Mouse (Mus musculus): ENCODE measurements around the gene Bysl. TPM values are rescaled to one million over a fixed set of nuclear protein-coding genes. Genes with fewer than 3 reads are reported as not detected.

Gene Bysl
- polyA plus RNA-seq, 2 experiments = 12.5 to 13.3 TPM

DNA sequence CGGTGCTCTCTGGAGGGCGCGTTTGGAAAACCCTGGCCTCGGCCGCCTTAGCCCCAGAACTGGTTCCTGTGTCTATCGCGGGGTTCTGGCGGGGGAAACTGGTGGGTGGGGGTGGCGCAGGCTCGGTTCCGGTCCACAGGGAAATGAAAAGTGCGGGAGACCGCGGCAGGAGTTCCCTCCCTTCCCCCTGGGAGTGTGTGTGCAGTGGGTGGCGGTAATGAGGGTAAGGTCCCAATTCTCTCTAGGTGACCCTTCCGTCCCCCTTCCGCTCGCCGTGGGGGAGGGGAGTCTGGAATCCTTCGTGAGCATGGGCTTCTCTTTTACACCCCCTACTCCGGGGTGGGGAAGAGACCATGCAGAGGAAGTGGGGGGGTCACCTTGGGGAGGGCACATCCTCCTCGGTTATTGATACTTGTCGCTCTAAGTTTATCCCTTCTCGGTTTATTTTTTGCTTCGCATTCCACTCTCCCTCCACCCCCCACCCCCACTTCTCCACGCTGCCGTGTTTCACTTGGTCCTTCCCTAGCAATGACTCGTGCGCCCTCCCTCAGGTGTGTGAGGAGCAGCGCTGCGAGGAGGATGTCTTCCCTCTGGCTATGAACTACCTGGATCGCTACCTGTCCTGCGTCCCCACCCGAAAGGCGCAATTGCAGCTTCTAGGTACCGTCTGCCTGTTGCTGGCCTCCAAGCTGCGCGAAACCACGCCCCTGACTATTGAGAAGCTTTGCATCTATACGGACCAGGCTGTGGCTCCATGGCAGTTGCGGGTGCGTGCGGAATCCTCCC, 16.9 kb downstream of the Bysl start:
- peak overlapping the region; percentile 92 for H3K4me2 ChIP-seq (ENCODE audit: low read depth)
- H3K9ac ChIP-seq (replicated peaks) = peak overlapping the region; percentile 98
- peak overlapping the region; percentile 93 for H3K27ac ChIP-seq
- H3K4me1 ChIP-seq (replicated peaks; ENCODE audit: control insufficient read depth in 2 of 2, insufficient read depth in 2 of 2, low read length in 1 of 2) = peaks cover 48 to 57% of the 10 kb centered on the region in 2 experiments
- DNase-seq (ENCODE audit: low read depth in 3 of 3, low spot score in 3 of 3) (peak in 1 of 3 experiments; percentile 40), ATAC-seq (ENCODE audit: insufficient read depth) (peak; percentile 5; the same call in 1 of the 2 replicates)
- no peaks in the 10 kb centered on the region for H3K27me3 ChIP-seq (ENCODE audit: control insufficient read depth, insufficient read depth, low read length)
- H3K36me3 ChIP-seq (replicated peaks; ENCODE audit: control insufficient read depth, insufficient read depth, low read depth) = peaks cover 38% of the 10 kb centered on the region
- WGBS (ENCODE audit: insufficient replicate concordance) = under 1% methylated on average over 41 of the region's 43 CpGs
- peak overlapping the region; percentile 72 to 93 for H3K4me3 ChIP-seq (ENCODE audit: insufficient read depth in 1 of 2, low read depth in 2 of 2, low read length in 2 of 2)
- H3K9me3 ChIP-seq (ENCODE audit: control insufficient read depth, low read length) = no peaks in the 10 kb centered on the region
- no peak for TF ChIP-seq EP300 (IDR thresholded peaks at IDR 0.05; ENCODE audit: low read depth)

DNA sequence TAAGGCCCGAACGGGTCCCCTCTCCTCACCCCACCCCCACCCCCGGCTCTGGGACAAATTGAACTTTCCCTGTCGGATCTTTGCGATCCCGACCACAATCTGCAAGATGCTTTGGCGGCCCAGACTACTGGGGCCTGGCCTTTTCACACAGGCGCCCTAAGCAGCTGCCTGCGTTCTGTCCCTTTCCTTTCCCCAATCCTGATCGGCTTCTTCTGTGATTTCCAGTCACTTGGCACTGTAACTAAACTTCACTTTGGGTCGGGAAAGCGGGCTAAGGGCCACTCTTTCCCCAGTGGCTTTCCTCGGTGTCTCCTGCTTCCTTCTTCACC, 17.5 kb downstream of the Bysl start:
- WGBS (ENCODE audit: insufficient replicate concordance) = under 1% methylated on average over 13 of the region's 13 CpGs
- Histone ChIP-seq H3K4me1 (replicated peaks; ENCODE audit: control insufficient read depth in 2 of 2, insufficient read depth in 2 of 2, low read length in 1 of 2) (peaks cover 45 to 53% of the 10 kb centered on the region in 2 experiments), H3K27ac (peak overlapping the region; percentile 93), H3K4me2 (ENCODE audit: low read depth) (peak overlapping the region; percentile 92), H3K27me3 (ENCODE audit: control insufficient read depth, insufficient read depth, low read length) (no peaks in the 10 kb centered on the region), H3K36me3 (replicated peaks; ENCODE audit: control insufficient read depth, insufficient read depth, low read depth) (peaks cover 32% of the 10 kb centered on the region), H3K4me3 (ENCODE audit: insufficient read depth in 1 of 2, low read depth in 2 of 2, low read length in 2 of 2) (peak overlapping the region; percentile 72 to 93), H3K9ac (replicated peaks) (peak overlapping the region; percentile 98), H3K9me3 (ENCODE audit: control insufficient read depth, low read length) (no peaks in the 10 kb centered on the region)
- DNase-seq (ENCODE audit: low read depth in 3 of 3, low spot score in 3 of 3) (no peak), ATAC-seq (ENCODE audit: insufficient read depth) (no peak)
- TF ChIP-seq CTCF (IDR thresholded peaks at IDR 0.05; ENCODE audit: low read depth) = no peak
- no peak for TF ChIP-seq EP300 (IDR thresholded peaks at IDR 0.05; ENCODE audit: low read depth)

GRCm38 (mm10) chr17:47593215-47593853, 18.0 kb downstream of the Bysl start:
- TF ChIP-seq CTCF (IDR thresholded peaks at IDR 0.05; ENCODE audit: low read depth) = peak; percentile 19; the same call in 1 of the 2 replicates
- no peak for TF ChIP-seq EP300 (IDR thresholded peaks at IDR 0.05; ENCODE audit: low read depth)
- Histone ChIP-seq H3K9ac (replicated peaks) (peak overlapping the region; percentile 98), H3K27me3 (ENCODE audit: control insufficient read depth, insufficient read depth, low read length) (no peaks in the 10 kb centered on the region), H3K4me2 (ENCODE audit: low read depth) (peak overlapping the region; percentile 92), H3K27ac (peak overlapping the region; percentile 93), H3K4me1 (replicated peaks; ENCODE audit: control insufficient read depth in 2 of 2, insufficient read depth in 2 of 2, low read length in 1 of 2) (peaks cover 41 to 48% of the 10 kb centered on the region in 2 experiments), H3K36me3 (replicated peaks; ENCODE audit: control insufficient read depth, insufficient read depth, low read depth) (peaks cover 27% of the 10 kb centered on the region), H3K9me3 (ENCODE audit: control insufficient read depth, low read length) (no peaks in the 10 kb centered on the region), H3K4me3 (ENCODE audit: insufficient read depth in 1 of 2, low read depth in 2 of 2, low read length in 2 of 2) (peak overlapping the region; percentile 72 to 93)
- ATAC-seq (ENCODE audit: insufficient read depth) (peak; percentile 68), DNase-seq (ENCODE audit: low read depth in 3 of 3, low spot score in 3 of 3) (peak; percentile 92 to 95 (median 94))
- WGBS (ENCODE audit: insufficient replicate concordance) = under 1% methylated on average over 61 of the region's 63 CpGs

GRCm38 (mm10) chr17:47591073-47591472, 20.2 kb downstream of the Bysl start:
- H3K27ac ChIP-seq = peak overlapping the region; percentile 21; the same call in 1 of the 2 replicates
- no peaks in the 10 kb centered on the region for H3K27me3 ChIP-seq (ENCODE audit: control insufficient read depth, insufficient read depth, low read length)
- H3K4me2 ChIP-seq (ENCODE audit: low read depth) = no peak overlapping the region
- ATAC-seq (ENCODE audit: insufficient read depth) (no peak), DNase-seq (ENCODE audit: low read depth in 3 of 3, low spot score in 3 of 3) (no peak)
- peaks cover 22 to 27% of the 10 kb centered on the region in 2 experiments for H3K4me1 ChIP-seq (replicated peaks; ENCODE audit: control insufficient read depth in 2 of 2, insufficient read depth in 2 of 2, low read length in 1 of 2)
- no peak overlapping the region for H3K4me3 ChIP-seq (ENCODE audit: insufficient read depth in 1 of 2, low read depth in 2 of 2, low read length in 2 of 2)
- H3K9me3 ChIP-seq (ENCODE audit: control insufficient read depth, low read length) = no peaks in the 10 kb centered on the region
- 12% methylated on average over 3 of the region's 3 CpGs for WGBS (ENCODE audit: insufficient replicate concordance)
- TF ChIP-seq EP300 (IDR thresholded peaks at IDR 0.05; ENCODE audit: low read depth) (no peak), CTCF (IDR thresholded peaks at IDR 0.05; ENCODE audit: low read depth) (no peak)
- peaks cover 10% of the 10 kb centered on the region for H3K36me3 ChIP-seq (replicated peaks; ENCODE audit: control insufficient read depth, insufficient read depth, low read depth)
- no peak overlapping the region; the same call in 1 of the 2 replicates for H3K9ac ChIP-seq (replicated peaks)

- no peak overlapping the region for H3K4me3 ChIP-seq (ENCODE audit: insufficient read depth in 1 of 2, low read depth in 2 of 2, low read length in 2 of 2)
- no peak for DNase-seq (ENCODE audit: low read depth in 3 of 3, low spot score in 3 of 3)
- H3K9me3 ChIP-seq (ENCODE audit: control insufficient read depth, low read length) = no peaks in the 10 kb centered on the region
- no peak overlapping the region for H3K27ac ChIP-seq
- no peak overlapping the region for H3K4me2 ChIP-seq (ENCODE audit: low read depth)
- peaks cover 22 to 27% of the 10 kb centered on the region in 2 experiments for H3K4me1 ChIP-seq (replicated peaks; ENCODE audit: control insufficient read depth in 2 of 2, insufficient read depth in 2 of 2, low read length in 1 of 2)
- H3K27me3 ChIP-seq (ENCODE audit: control insufficient read depth, insufficient read depth, low read length) = no peaks in the 10 kb centered on the region
- no peak overlapping the region for H3K9ac ChIP-seq (replicated peaks)
- H3K36me3 ChIP-seq (replicated peaks; ENCODE audit: control insufficient read depth, insufficient read depth, low read depth) = no peaks in the 10 kb centered on the region
- 83% methylated on average over 8 of the region's 8 CpGs for WGBS (ENCODE audit: insufficient replicate concordance)
- no peak for ATAC-seq (ENCODE audit: insufficient read depth)
- TF ChIP-seq CTCF (IDR thresholded peaks at IDR 0.05; ENCODE audit: low read depth) (no peak), EP300 (IDR thresholded peaks at IDR 0.05; ENCODE audit: low read depth) (no peak)
Measured at GRCm38 (mm10) chr17:47588517-47588916, 22.8 kb downstream of the Bysl start.

Measured in liver, embryonic 14.5 days (tissue).